Mouse (Mus musculus) limb, embryonic 15.5 days (tissue): Measurements from ENCODE around the gene Osbp2. TPM values are rescaled to one million over a fixed set of nuclear protein-coding genes. Genes with fewer than 3 reads are reported as not detected.

Experiments
- polyA plus RNA-seq: library from polyadenylated mRNA; unstranded; fragments of >200 nt; fragmentation: Nextera tagmentation; extraction: Ambion mirVana; gene quantifications from 2 replicates; pipeline ENCODE4 v1.2.1, GENCODE M21; 2015

The Osbp2 gene
- polyA plus RNA-seq, 1 experiment from 2014 or later, result 0.77 TPM

Other genes with a start within 250 kb of the Osbp2 start
- 23.5 and 26.0 TPM in 2 replicates for gene Morc2a, start 214.7 kb downstream of the Osbp2 start, polyA plus RNA-seq
- gene 4921536K21Rik, start 31.2 kb upstream of the Osbp2 start, polyA plus RNA-seq, result 0.09 and 0.23 TPM in 2 replicates
- 7.6 and 9.0 TPM in 2 replicates for gene Dusp18, start 31.3 kb upstream of the Osbp2 start, polyA plus RNA-seq
- 6.7 and 9.2 TPM in 2 replicates for gene Slc35e4, start 50.8 kb upstream of the Osbp2 start, polyA plus RNA-seq
- gene Tcn2, start 68.3 kb upstream of the Osbp2 start, polyA plus RNA-seq, result 49.4 and 56.2 TPM in 2 replicates
- 76.6 and 77.4 TPM in 2 replicates for gene Pes1, start 100.1 kb upstream of the Osbp2 start, polyA plus RNA-seq
- gene 4930556J24Rik, start 112.9 kb upstream of the Osbp2 start, polyA plus RNA-seq, result 0.15 TPM in 1 of 2 replicates, not detected in the other
- 2.6 and 3.0 TPM in 2 replicates for gene Gal3st1, start 119.7 kb upstream of the Osbp2 start, polyA plus RNA-seq
- 0.67 and 1.1 TPM in 2 replicates for gene Sec14l4, start 167.6 kb upstream of the Osbp2 start, polyA plus RNA-seq
- not detected in 2 replicates for gene Sec14l3, start 200.9 kb upstream of the Osbp2 start, polyA plus RNA-seq
- gene Mtfp1, start 231.5 kb upstream of the Osbp2 start, polyA plus RNA-seq, result 5.5 and 6.1 TPM in 2 replicates